Mouse (Mus musculus) ES-E14 (cell line): ENCODE results near the gene Ppp1r2.

ENCODE experiments used
- HCFC1 ChIP-seq: IDR thresholded peaks from 2 replicates; pipeline ENCODE4 v1.6.1; 2012; ENCODE audit warnings: low read length, inconsistent platforms, borderline replicate concordance; ENCODE audit not compliant: insufficient read depth
- MAFK ChIP-seq: IDR thresholded peaks from 2 replicates; pipeline ENCODE4 v1.6.1; 2014; ENCODE audit warnings: mild to moderate bottlenecking, low read depth, low read length, inconsistent platforms; ENCODE audit not compliant: insufficient read depth
- ZC3H11A ChIP-seq: IDR thresholded peaks from 2 replicates; pipeline ENCODE4 v1.6.1; 2012; ENCODE audit warnings: low read depth, mild to moderate bottlenecking, inconsistent platforms, low read length, borderline replicate concordance
- ZNF384 ChIP-seq: IDR thresholded peaks from 2 replicates; pipeline ENCODE4 v1.6.1; 2012; ENCODE audit warnings: low read depth, low read length, inconsistent platforms

- TF ChIP-seq ZNF384 = no peak
- no peak for TF ChIP-seq ZC3H11A
- no peak for TF ChIP-seq MAFK
- no peak for TF ChIP-seq HCFC1
Measured at GRCm38 (mm10) chr16:31231591-31231990, 43.5 kb downstream of the Ppp1r2 start.
